In the genomic region with DNA sequence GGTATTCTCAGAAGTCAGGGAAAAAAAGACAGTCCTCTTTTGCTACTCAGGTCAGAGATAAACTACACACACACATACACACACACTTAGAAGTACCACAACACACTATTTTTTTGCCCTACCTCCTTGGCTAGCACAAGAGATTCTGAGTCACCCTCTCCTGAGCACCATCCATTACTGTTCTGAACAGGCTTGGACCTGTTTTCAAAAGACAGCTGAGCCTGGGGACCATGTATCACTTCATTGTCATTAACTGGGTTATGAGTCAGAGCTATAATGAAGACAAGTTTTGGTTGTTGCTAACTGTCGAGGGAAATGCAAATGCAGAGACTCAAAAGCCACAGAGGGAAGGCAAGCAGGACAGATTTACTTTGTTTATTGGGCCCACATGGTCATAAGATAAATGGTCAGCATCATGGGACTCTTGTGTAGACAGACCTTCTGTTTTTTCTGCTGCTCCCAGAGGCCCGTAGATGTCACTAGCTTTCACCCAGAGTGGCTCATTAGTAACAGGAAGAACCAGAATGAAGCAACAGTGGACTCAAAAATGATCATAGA, we compare ENCODE assay signal across 19 mouse cellular contexts. TPM values are rescaled to one million over a fixed set of nuclear protein-coding genes. Genes with fewer than 3 reads are reported as not detected.
DNase-seq lines count a peak whose midpoint lies in the region; ATAC-seq lines count a peak whose summit lies in the region.
"Had no signal": no experiment of that assay in that cellular context is flagged by ENCODE, and none has a peak within 500 bp of the region (broad histone marks: within the 10 kb centered on the region; RNA-seq: fewer than 3 reads in every experiment).

No protein-coding gene starts in this region.

- intact Hi-C loops in left cerebral cortex, postnatal 14 days (cut with DNase I): no loop called here

- no peaks in the 10 kb centered on the region for H3K9me3 ChIP-seq in hindbrain, embryonic 12.5 days (replicated peaks)
- no peaks in the 10 kb centered on the region for H3K9me3 ChIP-seq in hindbrain, embryonic 10.5 days
- no peaks in the 10 kb centered on the region for H3K9me3 ChIP-seq in neural tube, embryonic 13.5 days
- no peaks in the 10 kb centered on the region for H3K9me3 ChIP-seq in neural tube, embryonic 15.5 days (replicated peaks)
- H3K9me3 ChIP-seq: forebrain, embryonic 13.5 days; limb, embryonic 13.5 days; liver, embryonic 15.5 days; midbrain, embryonic 10.5 days had no signal

- H3K4me1 ChIP-seq in hindbrain, embryonic 12.5 days: no peaks in the 10 kb centered on the region
- no peaks in the 10 kb centered on the region for H3K4me1 ChIP-seq in hindbrain, embryonic 10.5 days (replicated peaks)
- H3K4me1 ChIP-seq in neural tube, embryonic 13.5 days (replicated peaks): 0 out of 2 replicates have a peak, but pooled peaks cover 8% of the 10 kb centered on the region
- H3K4me1 ChIP-seq in neural tube, embryonic 15.5 days: peaks cover 4% of the 10 kb centered on the region; the same call in 1 of the 2 replicates
- H3K4me1 ChIP-seq: limb, embryonic 13.5 days; liver, embryonic 15.5 days had no signal

- peak; percentile 60 for ATAC-seq in hindbrain, embryonic 12.5 days (ENCODE audit: low FRiP score)
- ATAC-seq in neural tube, embryonic 13.5 days (ENCODE audit: low read depth): 0 out of 2 replicates have a peak, but pooled peaks have one; percentile 11
- no peak for ATAC-seq in neural tube, embryonic 15.5 days (ENCODE audit: low FRiP score)
- ATAC-seq: forebrain, embryonic 13.5 days; hindbrain, postnatal 0 days had no signal

- no peaks in the 10 kb centered on the region for H3K27me3 ChIP-seq in hindbrain, embryonic 12.5 days
- H3K27me3 ChIP-seq in hindbrain, embryonic 10.5 days (ENCODE audit: insufficient read depth, poor library complexity, severe bottlenecking): no peaks in the 10 kb centered on the region
- H3K27me3 ChIP-seq in neural tube, embryonic 13.5 days: no peaks in the 10 kb centered on the region
- no peaks in the 10 kb centered on the region for H3K27me3 ChIP-seq in neural tube, embryonic 15.5 days (replicated peaks)
- H3K27me3 ChIP-seq: forebrain, embryonic 13.5 days; limb, embryonic 13.5 days; liver, embryonic 15.5 days had no signal

- H3K4me2 ChIP-seq in hindbrain, embryonic 12.5 days (replicated peaks): no peak overlapping the region
- H3K4me2 ChIP-seq in neural tube, embryonic 13.5 days: no peak overlapping the region
- H3K4me2 ChIP-seq in neural tube, embryonic 15.5 days: no peak overlapping the region
- H3K4me2 ChIP-seq: forebrain, embryonic 13.5 days; limb, embryonic 13.5 days; liver, embryonic 15.5 days had no signal

- H3K9ac ChIP-seq in hindbrain, embryonic 12.5 days: no peak overlapping the region
- H3K9ac ChIP-seq in neural tube, embryonic 13.5 days: no peak overlapping the region
- H3K9ac ChIP-seq in neural tube, embryonic 15.5 days (replicated peaks): no peak overlapping the region
- H3K9ac ChIP-seq: forebrain, embryonic 13.5 days; limb, embryonic 13.5 days; liver, embryonic 15.5 days had no signal

- DNase-seq in adrenal gland, adult (ENCODE audit: inconsistent age in 2 of 2, low spot score in 1 of 2): peak; percentile 2 to 48
- DNase-seq in adrenal gland, postnatal 25 days: no peak
- DNase-seq in hindbrain, embryonic 10.5 days (ENCODE audit: low spot score): no peak
- peak; percentile 11 for DNase-seq in mesoderm, embryonic 11.5 days (ENCODE audit: low read depth, low spot score)
- DNase-seq in left cerebral cortex, postnatal 14 days (ENCODE audit: low spot score in 2 of 2): no peak
- DNase-seq: cerebellum, adult 8-10 months; lung, postnatal 10 days; right cerebral cortex, postnatal 25 days had no signal

- 75% methylated on average over 2 of the region's 2 CpGs for WGBS in hindbrain, embryonic 12.5 days
- WGBS in hindbrain, embryonic 10.5 days: 74% methylated on average over 2 of the region's 2 CpGs
- 41% methylated on average over 2 of the region's 2 CpGs for WGBS in neural tube, embryonic 13.5 days
- 60% methylated on average over 2 of the region's 2 CpGs for WGBS in neural tube, embryonic 15.5 days

- H3K36me3 ChIP-seq in hindbrain, embryonic 12.5 days: no peaks in the 10 kb centered on the region
- no peaks in the 10 kb centered on the region for H3K36me3 ChIP-seq in hindbrain, embryonic 10.5 days
- H3K36me3 ChIP-seq in neural tube, embryonic 13.5 days: no peaks in the 10 kb centered on the region
- no peaks in the 10 kb centered on the region for H3K36me3 ChIP-seq in neural tube, embryonic 15.5 days
- H3K36me3 ChIP-seq: limb, embryonic 13.5 days; liver, embryonic 15.5 days; midbrain, embryonic 10.5 days had no signal

- H3K27ac ChIP-seq in hindbrain, embryonic 12.5 days: no peak overlapping the region
- H3K27ac ChIP-seq in hindbrain, embryonic 10.5 days: no peak overlapping the region
- no peak overlapping the region for H3K27ac ChIP-seq in neural tube, embryonic 13.5 days (replicated peaks)
- H3K27ac ChIP-seq in neural tube, embryonic 15.5 days (replicated peaks): no peak overlapping the region
- H3K27ac ChIP-seq: forebrain, embryonic 13.5 days; hindbrain, postnatal 0 days; limb, embryonic 13.5 days; liver, embryonic 15.5 days; midbrain, embryonic 10.5 days had no signal

- no peak overlapping the region for H3K4me3 ChIP-seq in hindbrain, embryonic 12.5 days
- no peak overlapping the region for H3K4me3 ChIP-seq in hindbrain, embryonic 10.5 days
- H3K4me3 ChIP-seq in neural tube, embryonic 13.5 days: no peak overlapping the region
- H3K4me3 ChIP-seq in neural tube, embryonic 15.5 days (replicated peaks): no peak overlapping the region
- H3K4me3 ChIP-seq: forebrain, embryonic 13.5 days; limb, embryonic 13.5 days; liver, embryonic 15.5 days; midbrain, embryonic 10.5 days had no signal

RNA-seq across cellular contexts. Expression of a gene that starts 48.3 kb away (rescaled TPM):
- not detected in 2 replicates for total RNA-seq in adrenal gland, postnatal 25 days (2021)
- not detected in 2 replicates for polyA plus RNA-seq in hindbrain, embryonic 12.5 days (2016; fragmentation: Nextera tagmentation; extraction: Ambion mirVana)
- 0.19 TPM in 1 of 2 replicates, not detected in the other for polyA plus RNA-seq in hindbrain, embryonic 10.5 days (2016; fragmentation: Nextera tagmentation; extraction: Ambion mirVana)
- 0.22 TPM in 1 of 2 replicates, not detected in the other for polyA plus RNA-seq in neural tube, embryonic 13.5 days (2015; fragmentation: Nextera tagmentation; extraction: Ambion mirVana)
- polyA plus RNA-seq in neural tube, embryonic 15.5 days (2015; fragmentation: Nextera tagmentation; extraction: Ambion mirVana): 0.34 TPM in 1 of 2 replicates, not detected in the other
- total RNA-seq in left cerebral cortex, postnatal 14 days (2021): not detected
- total RNA-seq: heart, adult 18-20 months; hindbrain, postnatal 0 days had no signal
- polyA plus RNA-seq: cortical plate, adult 2 months; forebrain, embryonic 13.5 days; heart, embryonic 16.5 days; hindbrain, postnatal 0 days; limb, embryonic 13.5 days; liver, embryonic 15.5 days; midbrain, embryonic 10.5 days had no signal

Comparison
In these comparisons a context has a peak if more than half of its experiments do, and no peak if none do; other contexts are left out.
1. DNase-seq: peak in adrenal gland, adult (2 of 2) and mesoderm, embryonic 11.5 days (single experiment); none in adrenal gland, postnatal 25 days (single experiment), hindbrain, embryonic 10.5 days (single experiment) and left cerebral cortex, postnatal 14 days (0 of 2).